Mouse (Mus musculus) testis, adult 2 months (tissue): ENCODE data around the gene Zfp711. TPM values are rescaled to one million over a fixed set of nuclear protein-coding genes. Genes with fewer than 3 reads are reported as not detected.

Experiments
- H3K27ac ChIP-seq: fragments of 200-500 bp; 2 replicates; pipeline ENCODE4 v1.5.1; 2012; ENCODE audit warnings: low read depth, low read length; ENCODE audit not compliant: control insufficient read depth, insufficient read depth
- H3K27me3 ChIP-seq: fragments of 200-500 bp; 2 replicates; pipeline ENCODE4 v1.6.1; 2012; ENCODE audit warnings: mild to moderate bottlenecking, low read length, moderate library complexity; ENCODE audit not compliant: control insufficient read depth, insufficient read depth
- H3K36me3 ChIP-seq: fragments of 200-500 bp; 2 replicates; pipeline ENCODE4 v1.6.1; 2012; ENCODE audit warnings: mild to moderate bottlenecking, low read length; ENCODE audit not compliant: control insufficient read depth, insufficient read depth
- H3K4me1 ChIP-seq: fragments of 200-500 bp; 2 replicates; pipeline ENCODE4 v1.6.1; 2012; ENCODE audit warnings: low read length; ENCODE audit not compliant: control insufficient read depth, insufficient read depth
- H3K4me3 ChIP-seq: fragments of 200-500 bp; 2 replicates; pipeline ENCODE4 v1.5.1; 2012; ENCODE audit warnings: low read depth, mild to moderate bottlenecking, low read length, moderate library complexity, mixed read lengths; ENCODE audit not compliant: control insufficient read depth
- CTCF ChIP-seq: fragments of 200-500 bp; IDR thresholded peaks from 2 replicates; pipeline ENCODE4 v1.5.1; 2012; ENCODE audit warnings: low read depth, mild to moderate bottlenecking, inconsistent platforms, low read length, moderate library complexity; ENCODE audit not compliant: control insufficient read depth, insufficient read depth, insufficient replicate concordance
- POLR2A ChIP-seq: fragments of 200-500 bp; IDR thresholded peaks from 2 replicates; pipeline ENCODE4 v1.6.1; 2012; ENCODE audit warnings: low read depth, mild to moderate bottlenecking, inconsistent platforms, low read length, moderate library complexity; ENCODE audit not compliant: control insufficient read depth
- polyA plus RNA-seq: library from polyadenylated mRNA; depleted of rRNA; stranded (reverse); fragments of >200 nt; gene quantifications from 2 replicates; pipeline ENCODE4 v1.2.3, GENCODE M21; 2012; rRNA removed

Gene Zfp711
- 2.9 and 4.3 TPM in 2 replicates for polyA plus RNA-seq

GRCm38 (mm10) chrX:112600511-112601305 is at the start of gene Zfp711:
Zfp711 (plus strand) TSS chrX:112600526.
- Histone ChIP-seq H3K4me3 (peak within 1 kb of the TSS; percentile 83), H3K4me1 (no peaks in the 10 kb centered on the region)
- peak; percentile 75; the same call in 1 of the 2 replicates for TF ChIP-seq POLR2A
- no peak for TF ChIP-seq CTCF

DNA sequence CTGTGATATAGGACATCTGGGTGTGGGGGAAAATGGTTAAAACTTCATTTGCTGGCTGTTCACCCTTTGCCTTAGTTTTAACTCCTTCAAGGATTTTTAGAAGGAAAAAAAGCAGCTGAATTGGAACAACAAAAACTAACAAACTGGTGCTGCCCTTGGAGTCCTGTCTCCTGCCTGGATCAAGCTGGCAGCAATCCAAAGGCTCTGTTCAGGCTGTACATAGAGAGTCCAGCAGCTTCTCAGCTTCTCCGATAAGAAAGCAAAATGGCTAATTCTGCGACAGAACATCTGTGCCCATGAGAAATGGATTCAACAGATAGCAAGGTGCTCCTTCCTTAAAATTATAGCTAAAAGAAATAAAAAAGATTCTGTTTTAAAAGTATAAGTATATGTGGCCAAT is 32.6 kb upstream of the Zfp711 start:
- TF ChIP-seq POLR2A = no peak
- TF ChIP-seq CTCF = no peak
- no peaks in the 10 kb centered on the region for H3K27me3 ChIP-seq
- no peaks in the 10 kb centered on the region for H3K4me1 ChIP-seq
- no peaks in the 10 kb centered on the region for H3K36me3 ChIP-seq
- no peak overlapping the region for H3K4me3 ChIP-seq
- H3K27ac ChIP-seq = no peak overlapping the region

More at GRCm38 (mm10) chrX:112600511-112601305, at the start of gene Zfp711:
- no peaks in the 10 kb centered on the region for H3K36me3 ChIP-seq
- H3K27me3 ChIP-seq = no peaks in the 10 kb centered on the region
- H3K27ac ChIP-seq = peak within 1 kb of the TSS; percentile 93

DNA sequence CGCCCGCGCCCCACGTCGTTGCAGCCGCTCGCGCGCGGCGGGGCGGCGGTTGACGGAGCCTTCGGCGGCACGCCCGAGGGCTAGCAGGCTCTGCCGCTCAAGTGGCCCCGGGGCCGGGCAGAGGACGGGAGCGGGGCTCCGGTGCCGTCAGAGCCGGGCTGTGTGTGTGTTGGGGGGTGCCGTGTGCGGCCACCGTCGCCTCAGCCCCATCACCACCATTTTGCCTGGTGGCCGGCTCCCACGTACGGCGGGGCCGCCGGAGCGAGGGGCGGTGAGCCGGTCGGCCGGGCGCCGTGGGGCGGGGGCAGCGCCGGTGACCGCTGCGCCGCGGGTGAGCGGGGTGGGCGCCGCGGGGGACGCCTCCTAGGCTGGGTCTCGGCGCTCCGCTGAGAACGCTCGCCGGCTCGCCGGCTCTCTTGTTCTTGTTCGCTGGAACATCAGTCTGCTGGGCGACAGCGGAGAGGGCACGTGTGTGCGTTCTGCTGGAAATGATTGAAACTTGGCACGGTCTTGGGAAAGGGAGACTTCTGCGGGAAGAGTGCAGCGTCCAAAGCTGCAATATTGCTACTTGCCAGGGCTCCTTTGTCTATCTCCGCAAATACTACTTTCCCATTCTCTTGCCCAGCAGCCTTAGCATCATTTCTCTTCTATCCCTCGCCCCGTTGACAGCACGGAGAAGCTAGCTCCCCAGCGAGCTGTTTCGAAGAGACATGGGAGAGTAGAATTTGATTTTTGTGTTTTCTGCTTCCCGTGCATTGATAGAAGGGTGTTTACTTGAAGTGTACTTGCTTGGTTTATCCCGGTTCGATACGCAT is 1.2 kb downstream of the Zfp711 start:
- TF ChIP-seq CTCF (no peak), POLR2A (no peak)
- H3K27me3 ChIP-seq = no peaks in the 10 kb centered on the region
- peak overlapping the region; percentile 93 for H3K27ac ChIP-seq
- no peaks in the 10 kb centered on the region for H3K36me3 ChIP-seq
- peak overlapping the region; percentile 83 for H3K4me3 ChIP-seq
- no peaks in the 10 kb centered on the region for H3K4me1 ChIP-seq

DNA sequence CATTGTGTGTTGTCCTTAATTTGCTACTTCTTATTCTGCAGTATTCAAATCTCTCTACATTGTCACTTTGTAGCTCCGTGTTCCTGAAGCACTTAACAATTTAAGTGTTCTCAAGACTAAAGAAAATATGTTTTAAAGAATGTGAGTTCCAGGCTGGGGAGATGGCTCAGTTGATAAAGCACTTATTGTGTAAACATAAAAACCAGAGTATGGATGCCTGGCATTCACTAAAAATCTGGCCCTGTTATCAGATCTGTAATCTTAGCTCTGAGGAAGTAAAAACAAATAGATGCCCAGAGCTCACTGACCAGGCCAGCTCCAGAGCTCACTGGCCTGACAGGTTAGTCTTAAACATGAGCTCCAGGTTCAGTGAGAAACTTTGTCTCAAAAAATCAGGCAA is 75.2 kb downstream of the Zfp711 start:
- TF ChIP-seq POLR2A (no peak), CTCF (no peak)
- no peaks in the 10 kb centered on the region for H3K36me3 ChIP-seq
- H3K4me1 ChIP-seq = no peaks in the 10 kb centered on the region
- H3K4me3 ChIP-seq = no peak overlapping the region
- H3K27me3 ChIP-seq = no peaks in the 10 kb centered on the region
- no peak overlapping the region for H3K27ac ChIP-seq

- TF ChIP-seq POLR2A (no peak), CTCF (no peak)
- H3K4me1 ChIP-seq = no peaks in the 10 kb centered on the region
- no peaks in the 10 kb centered on the region for H3K36me3 ChIP-seq
- no peak overlapping the region for H3K27ac ChIP-seq
- no peaks in the 10 kb centered on the region for H3K27me3 ChIP-seq
- H3K4me3 ChIP-seq = no peak overlapping the region
These were observed 80.3 kb downstream of the Zfp711 start for GRCm38 (mm10) chrX:112680605-112681004.

Other genes starting within 250 kb of the Zfp711 start
- gene Satl1, start 193.7 kb upstream of the Zfp711 start, polyA plus RNA-seq = 22.1 and 23.6 TPM in 2 replicates
- gene 2010106E10Rik, start 105.3 kb upstream of the Zfp711 start, polyA plus RNA-seq = not detected in 2 replicates
- gene Pof1b, start 98.1 kb downstream of the Zfp711 start, polyA plus RNA-seq = not detected in 2 replicates